Mouse (Mus musculus): Measurements from ENCODE around the gene Gm10272. TPM values are rescaled to one million over a fixed set of nuclear protein-coding genes. Genes with fewer than 3 reads are reported as not detected.
"Not testable (repeated sequence)": the region's sequence is repeated elsewhere in the genome, so short reads cannot be mapped to it uniquely, and the experiment has no call there.

The Gm10272 gene
- total RNA-seq, 2 experiments from 2014 or later, result not detected

DNA sequence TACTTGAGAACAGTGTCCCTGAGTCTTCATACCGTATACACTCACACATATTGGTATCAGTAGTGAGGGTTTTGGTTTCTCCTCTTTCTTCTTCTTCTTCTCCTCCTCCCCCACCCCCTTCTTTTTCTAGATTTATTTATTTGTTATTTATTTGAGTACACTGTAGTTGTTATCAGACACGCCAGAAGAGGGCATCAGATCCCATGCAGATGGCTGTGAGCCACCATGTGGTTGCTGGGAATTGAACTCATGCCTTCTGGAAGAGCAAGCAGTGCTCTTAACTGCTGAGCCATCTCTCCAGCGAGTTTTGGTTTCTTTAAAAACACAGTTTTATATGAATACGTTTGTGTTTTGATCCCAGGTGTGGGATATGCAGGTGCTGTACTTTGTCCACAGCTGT lies 21.9 kb downstream of the Gm10272 start:
- DNase-seq, result no peak

DNA sequence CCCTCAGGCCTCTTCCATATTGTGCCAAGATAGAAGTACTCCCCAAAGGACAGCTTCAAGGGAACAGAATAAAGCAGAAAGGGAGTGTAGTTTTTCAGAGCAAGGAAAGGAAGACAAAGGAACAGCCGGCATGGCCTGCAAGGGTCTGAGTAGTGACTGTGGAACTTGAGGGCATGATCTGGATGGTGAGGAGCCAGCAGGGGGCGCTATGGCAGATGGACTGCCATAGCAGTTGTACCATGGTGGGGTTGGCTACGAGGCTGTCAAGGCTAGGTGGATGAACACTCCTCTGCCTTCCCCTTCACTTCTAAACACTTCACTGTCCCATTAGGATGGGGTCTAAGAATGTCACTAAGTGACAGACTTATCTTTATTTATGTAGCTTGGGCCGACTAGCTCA lies 22.8 kb downstream of the Gm10272 start:
- DNase-seq, result no peak

DNA sequence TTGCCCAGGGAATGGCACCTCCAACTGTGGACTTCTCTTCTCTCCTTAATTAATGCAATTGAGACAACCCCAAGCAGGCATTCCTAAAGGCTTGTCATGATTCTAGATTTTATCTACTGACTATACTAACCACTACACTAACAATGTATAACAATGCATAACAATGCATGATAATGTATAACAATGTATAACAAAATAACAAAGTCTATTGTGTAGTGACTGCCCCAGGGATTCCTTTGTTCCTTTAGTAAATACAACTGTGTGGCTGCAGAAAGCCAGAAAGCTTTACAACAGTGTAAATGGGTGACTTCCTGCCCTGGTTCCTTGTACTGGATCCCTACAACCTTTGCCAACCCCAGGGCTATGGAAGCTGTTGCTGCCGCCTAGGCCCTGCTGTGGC lies 29.5 kb downstream of the Gm10272 start:
- no peak for DNase-seq

DNA sequence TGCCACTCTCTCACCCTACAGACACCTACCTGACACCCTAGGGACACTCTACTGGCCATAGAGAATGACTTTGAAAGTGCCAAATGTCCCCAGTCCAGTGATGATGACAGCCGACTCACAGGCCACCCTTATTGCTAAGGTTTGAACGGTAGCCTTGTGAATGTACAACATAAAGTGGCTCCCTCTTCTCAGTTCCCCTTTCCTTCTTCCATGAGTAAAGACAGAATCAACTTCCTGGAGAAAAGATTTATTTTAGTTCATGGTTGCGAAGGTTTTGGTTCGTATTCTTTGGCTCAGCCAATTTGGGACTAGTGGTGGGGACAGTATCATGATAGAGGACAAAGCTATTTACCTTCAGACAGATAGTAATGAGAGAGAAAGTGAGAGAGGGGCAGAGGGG lies 32.5 kb downstream of the Gm10272 start:
- no peak for DNase-seq

DNA sequence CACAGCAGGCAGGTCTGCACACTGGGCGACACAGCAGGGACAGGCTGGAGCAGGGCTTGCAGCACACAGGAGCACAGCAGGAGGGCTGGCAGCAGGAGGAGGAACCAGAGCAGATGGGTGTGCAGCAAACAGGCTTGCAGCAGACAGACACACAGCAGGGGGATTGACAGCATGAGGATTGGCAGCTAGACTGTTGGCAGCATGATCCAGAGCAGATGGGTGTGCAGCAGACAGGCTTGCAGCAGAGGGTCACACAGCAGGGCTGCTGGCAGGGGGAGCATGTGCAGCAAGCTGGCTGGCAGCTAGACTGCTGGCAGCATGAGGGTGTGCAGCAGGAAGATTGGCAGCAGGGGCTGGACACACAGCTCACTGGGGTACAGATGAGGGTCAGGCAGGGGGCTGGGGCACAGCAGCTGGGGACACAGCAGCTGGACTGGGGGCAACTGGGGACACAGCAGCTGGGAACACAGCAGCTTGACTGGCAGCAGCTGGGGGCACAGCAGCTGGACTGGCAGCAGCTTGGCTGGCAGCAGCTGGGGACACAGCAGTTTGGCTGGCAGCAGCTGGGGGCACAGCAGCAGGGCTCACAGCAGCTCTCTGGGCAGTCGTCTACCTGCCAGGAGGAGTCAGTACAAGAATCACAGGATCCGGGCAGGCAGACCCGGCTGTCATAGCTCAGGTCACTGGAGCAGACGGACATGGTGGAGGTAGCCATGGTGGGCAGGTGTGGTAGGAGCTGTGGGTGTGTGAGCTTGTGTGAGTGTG lies 35.7 kb downstream of the Gm10272 start, which contains the start of gene Gm18596:
Gene Gm18596 (minus strand): TSS at position 715 of the 765 bp plus-strand sequence.
- DNase-seq, result not testable (repeated sequence)

DNA sequence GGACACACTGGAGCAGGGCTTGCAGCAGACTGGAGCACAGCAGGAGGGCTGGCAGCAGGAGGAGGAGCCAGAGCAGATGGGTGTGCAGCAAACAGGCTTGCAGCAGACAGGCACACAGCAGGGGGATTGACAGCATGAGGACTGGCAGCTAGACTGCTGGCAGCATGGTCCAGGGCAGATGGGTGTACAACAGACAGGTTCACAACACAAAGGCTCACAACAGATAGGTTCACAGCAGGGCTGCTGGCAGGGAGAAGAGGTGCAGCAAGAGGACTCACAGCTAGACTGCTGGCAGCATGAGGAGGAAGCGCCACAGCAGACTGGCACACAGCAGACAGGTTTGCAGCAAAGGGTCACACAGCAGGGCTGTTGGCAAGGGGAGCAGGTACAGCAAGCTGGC lies 44.3 kb downstream of the Gm10272 start:
- DNase-seq, result not testable (repeated sequence)

DNA sequence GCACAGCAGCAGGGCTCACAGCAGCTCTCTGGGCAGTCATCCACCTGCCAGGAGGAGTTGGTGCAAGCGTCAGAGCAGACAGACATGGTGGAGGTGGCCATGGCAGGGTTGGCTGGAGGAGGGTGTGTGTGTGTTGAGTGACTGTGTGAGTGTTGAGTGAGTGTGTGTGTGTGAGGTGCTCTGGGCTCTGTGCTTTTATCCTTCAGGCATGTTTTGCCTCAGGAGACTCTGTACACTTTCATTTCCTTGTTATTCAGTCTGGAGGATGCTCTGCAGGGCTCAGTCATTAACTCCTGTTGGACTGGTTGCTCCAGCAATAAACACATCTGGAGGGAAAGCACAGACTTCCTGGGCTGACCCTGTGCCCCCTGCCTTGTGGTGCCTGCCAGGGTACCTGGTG lies 44.8 kb downstream of the Gm10272 start, which contains the start of gene Gm9736:
Gene Gm9736 (minus strand): TSS at position 101 of the 400 bp plus-strand sequence.
- DNase-seq, result not testable (repeated sequence)

DNA sequence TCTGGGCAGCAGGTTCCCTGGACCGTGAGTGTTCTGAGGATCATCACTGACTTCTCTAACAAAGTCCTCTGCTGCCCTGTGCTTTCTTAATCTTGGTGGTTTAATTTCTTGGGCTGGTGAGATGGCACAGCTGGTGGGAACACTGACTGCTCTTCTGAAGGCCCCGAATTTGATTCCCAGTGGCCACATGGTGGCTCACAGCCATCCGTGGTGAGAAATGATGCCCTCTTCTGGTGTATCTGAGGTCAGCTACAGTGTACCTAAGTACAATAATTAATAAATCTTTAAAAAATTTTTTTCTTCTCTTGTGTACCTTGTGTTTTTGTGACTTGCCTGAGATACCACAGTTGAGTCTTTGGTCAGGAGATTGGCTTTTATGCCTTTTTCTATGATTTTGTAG lies 45.9 kb downstream of the Gm10272 start:
- not testable (repeated sequence) for DNase-seq

DNA sequence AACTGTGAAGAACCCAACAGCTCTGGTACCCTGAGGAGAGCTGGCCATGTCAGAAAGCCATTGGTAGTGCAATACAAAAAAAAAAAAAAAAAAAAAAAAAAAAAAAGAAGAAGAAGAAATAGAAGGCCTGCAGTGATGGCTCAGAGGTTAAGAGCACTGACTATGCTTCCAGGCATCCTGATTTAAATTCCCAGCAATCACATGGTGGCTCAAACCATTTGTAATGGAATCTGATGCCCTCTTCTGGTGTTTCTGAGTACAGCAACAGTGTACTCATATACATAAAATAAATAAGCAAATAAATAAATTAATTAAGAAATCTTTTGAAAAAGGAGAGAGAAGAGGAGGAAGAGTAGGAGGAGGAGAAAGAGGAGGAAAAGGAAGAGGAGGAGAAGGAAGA lies 47.0 kb downstream of the Gm10272 start:
- no peak for DNase-seq

Other genes with a start within 250 kb of the Gm10272 start
- 10 to 100 TPM in 1 of 2 experiments, 1 to 10 TPM in 1; 9.9 to 10.4 TPM for gene Fam207a, start 190.8 kb upstream of the Gm10272 start, total RNA-seq (2021)
- 1 to 10 TPM; 2.1 to 4.5 TPM for gene Itgb2, start 176.4 kb upstream of the Gm10272 start, total RNA-seq (2021)
- 10 to 100 TPM; 70.2 to 71.3 TPM for gene Pttg1ip, start 124.9 kb upstream of the Gm10272 start, total RNA-seq (2021)
- 10 to 100 TPM; 64.5 to 65.3 TPM for gene Sumo3, start 100.5 kb upstream of the Gm10272 start, total RNA-seq (2021)
- gene Gm49325, start 100.4 kb upstream of the Gm10272 start, total RNA-seq (2021), result 10 to 100 TPM in 1 of 2 experiments, 1 to 10 TPM in 1; 10.0 to 11.4 TPM
- gene Ube2g2, start 84.4 kb upstream of the Gm10272 start, total RNA-seq (2021), result 10 to 100 TPM; 81.3 to 85.4 TPM
- gene Tspear, start 20.1 kb upstream of the Gm10272 start, total RNA-seq (2021), result not detected
- gene Gm19402, start 15.9 kb upstream of the Gm10272 start, total RNA-seq (2021), result not detected
- gene Gm9508, start 9.4 kb upstream of the Gm10272 start, total RNA-seq (2021), result not detected
- not detected for gene Gm10024, start 4.8 kb downstream of the Gm10272 start, total RNA-seq (2021)
- not detected for gene Gm10142, start 9.2 kb downstream of the Gm10272 start, total RNA-seq (2021)
- not detected for gene Krtap12-1, start 14.0 kb downstream of the Gm10272 start, total RNA-seq (2021)
- not detected for gene Gm10100, start 19.9 kb downstream of the Gm10272 start, total RNA-seq (2021)
- not detected for gene Gm18596, start 36.0 kb downstream of the Gm10272 start, total RNA-seq (2021)
- gene Gm9736, start 44.7 kb downstream of the Gm10272 start, total RNA-seq (2021), result not detected
- not detected for gene Gm3233, start 53.1 kb downstream of the Gm10272 start, total RNA-seq (2021)
- not detected for gene Gm3238, start 64.7 kb downstream of the Gm10272 start, total RNA-seq (2021)
- not detected for gene Gm7138, start 70.3 kb downstream of the Gm10272 start, total RNA-seq (2021)
- gene Gm3250, start 75.9 kb downstream of the Gm10272 start, total RNA-seq (2021), result not detected
- gene Gm7137, start 81.6 kb downstream of the Gm10272 start, total RNA-seq (2021), result not detected
- not detected for gene Gm9639, start 88.5 kb downstream of the Gm10272 start, total RNA-seq (2021)
- gene Gm19668, start 92.5 kb downstream of the Gm10272 start, total RNA-seq (2021), result not detected
- not detected for gene Gm9507, start 105.2 kb downstream of the Gm10272 start, total RNA-seq (2021)
- not detected for gene Gm2696, start 108.1 kb downstream of the Gm10272 start, total RNA-seq (2021)
- gene Krtap10-4, start 120.5 kb downstream of the Gm10272 start, total RNA-seq (2021), result not detected
- not detected for gene Krtap10-10, start 129.3 kb downstream of the Gm10272 start, total RNA-seq (2021)
- gene Gm36176, start 140.2 kb downstream of the Gm10272 start, total RNA-seq (2021), result not detected
- not detected for gene Gm10318, start 146.2 kb downstream of the Gm10272 start, total RNA-seq (2021)
- not detected for gene Gm3285, start 155.3 kb downstream of the Gm10272 start, total RNA-seq (2021)
- under 1 TPM; 0.72 to 0.78 TPM for gene Lrrc3, start 195.9 kb downstream of the Gm10272 start, total RNA-seq (2021)

Measured in gastrocnemius, postnatal 10 days (tissue).